ENCODE assay signal across 20 mouse cellular contexts in genomic region chr10:17600762-17601108, GRCm38 (mm10).
DNase-seq lines count a peak whose midpoint lies in the region; ATAC-seq and TF ChIP-seq lines count a peak whose summit lies in the region.
"Had no signal": no experiment of that assay in that cellular context is flagged by ENCODE, and none has a peak within 500 bp of the region (broad histone marks: within the 10 kb centered on the region; RNA-seq: fewer than 3 reads in every experiment).

No protein-coding gene starts in this region.

- TF ChIP-seq CTCF in stomach, postnatal 0 days (IDR thresholded peaks at IDR 0.05; ENCODE audit: low read depth), result no peak

- H3K4me3 ChIP-seq in heart, embryonic 10.5 days, result no peak overlapping the region
- H3K4me3 ChIP-seq in stomach, embryonic 15.5 days (replicated peaks), result no peak overlapping the region
- H3K4me3 ChIP-seq in stomach, postnatal 0 days (ENCODE audit: low read depth, low read length), result no peak overlapping the region
- H3K4me3 ChIP-seq in liver, embryonic 15.5 days (replicated peaks), result no peak overlapping the region
- H3K4me3 ChIP-seq: embryonic facial prominence, embryonic 10.5 days; forebrain, embryonic 12.5 days; heart, embryonic 13.5 days had no signal

- TF ChIP-seq EP300 in stomach, postnatal 0 days (optimal IDR thresholded peaks at IDR 0.05), result no peak

- H3K36me3 ChIP-seq in heart, embryonic 10.5 days, result no peaks in the 10 kb centered on the region
- no peaks in the 10 kb centered on the region for H3K36me3 ChIP-seq in stomach, embryonic 15.5 days
- no peaks in the 10 kb centered on the region for H3K36me3 ChIP-seq in stomach, postnatal 0 days (ENCODE audit: control insufficient read depth, insufficient read depth, low read length)
- no peaks in the 10 kb centered on the region for H3K36me3 ChIP-seq in liver, embryonic 15.5 days (replicated peaks)
- H3K36me3 ChIP-seq: embryonic facial prominence, embryonic 10.5 days; forebrain, embryonic 12.5 days; heart, embryonic 13.5 days had no signal

- H3K9ac ChIP-seq in stomach, embryonic 15.5 days, result no peak overlapping the region
- H3K9ac ChIP-seq in stomach, postnatal 0 days (ENCODE audit: low read length), result no peak overlapping the region
- no peak overlapping the region for H3K9ac ChIP-seq in liver, embryonic 15.5 days
- H3K9ac ChIP-seq: forebrain, embryonic 12.5 days; heart, embryonic 13.5 days; lung, embryonic 14.5 days had no signal

- H3K9me3 ChIP-seq in heart, embryonic 10.5 days, result no peaks in the 10 kb centered on the region
- no peaks in the 10 kb centered on the region for H3K9me3 ChIP-seq in stomach, embryonic 15.5 days
- no peaks in the 10 kb centered on the region for H3K9me3 ChIP-seq in stomach, postnatal 0 days (ENCODE audit: control insufficient read depth, low read length)
- H3K9me3 ChIP-seq in liver, embryonic 15.5 days (replicated peaks), result no peaks in the 10 kb centered on the region
- H3K9me3 ChIP-seq: embryonic facial prominence, embryonic 10.5 days; forebrain, embryonic 12.5 days; heart, embryonic 13.5 days had no signal

- 13% methylated on average over 3 of the region's 3 CpGs for WGBS in heart, embryonic 10.5 days
- 43% methylated on average over 3 of the region's 3 CpGs for WGBS in stomach, embryonic 15.5 days
- 50% methylated on average over 3 of the region's 3 CpGs for WGBS in stomach, postnatal 0 days
- WGBS in liver, embryonic 15.5 days (ENCODE audit: insufficient replicate concordance), result 11% methylated on average over 3 of the region's 3 CpGs

- intact Hi-C loops in heart, postnatal 36 days (cut with DNase I), result no loop called here

- ATAC-seq in stomach, embryonic 15.5 days (ENCODE audit: insufficient read depth, low FRiP score, low read depth), result peak; percentile 59; the same call in 1 of the 2 replicates
- no peak for ATAC-seq in stomach, postnatal 0 days (ENCODE audit: low FRiP score, low TSS enrichment)
- ATAC-seq in liver, embryonic 15.5 days (ENCODE audit: insufficient read depth), result peak; percentile 74
- ATAC-seq: CD4-positive, CD25-positive, alpha-beta regulatory T cell, adult 4 months had no signal

- peak; percentile 80 for DNase-seq in heart, embryonic 10.5 days (ENCODE audit: low spot score)
- DNase-seq in heart, postnatal 36 days, result no peak
- no peak for DNase-seq in stomach, postnatal 0 days (ENCODE audit: low spot score)
- no peak for DNase-seq in layer of hippocampus, adult 8-10 months (ENCODE audit: low spot score in 2 of 2)
- no peak for DNase-seq in frontal cortex, postnatal 36 days (ENCODE audit: low spot score in 2 of 2)
- DNase-seq: adrenal gland, postnatal 14 days; cerebellum, adult 18-20 months; cerebellum, postnatal 25 days; gastrocnemius, postnatal 36 days; kidney, adult 9 months; layer of hippocampus, adult 9-11 months; lung, embryonic 14.5 days; lung, postnatal 36 days; right cerebral cortex, postnatal 4 days had no signal

- no peaks in the 10 kb centered on the region for H3K27me3 ChIP-seq in heart, embryonic 10.5 days (ENCODE audit: insufficient read depth, poor library complexity, severe bottlenecking)
- H3K27me3 ChIP-seq in stomach, embryonic 15.5 days (replicated peaks), result no peaks in the 10 kb centered on the region
- H3K27me3 ChIP-seq in stomach, postnatal 0 days (ENCODE audit: control insufficient read depth, insufficient read depth, low read length), result no peaks in the 10 kb centered on the region
- H3K27me3 ChIP-seq in liver, embryonic 15.5 days, result no peaks in the 10 kb centered on the region
- H3K27me3 ChIP-seq: forebrain, embryonic 12.5 days; heart, embryonic 13.5 days had no signal

- H3K4me2 ChIP-seq in stomach, embryonic 15.5 days, result no peak overlapping the region
- no peak overlapping the region for H3K4me2 ChIP-seq in stomach, postnatal 0 days (replicated peaks; ENCODE audit: low read depth)
- H3K4me2 ChIP-seq in liver, embryonic 15.5 days, result peak overlapping the region; percentile 44
- H3K4me2 ChIP-seq: forebrain, embryonic 12.5 days; heart, embryonic 13.5 days; lung, embryonic 14.5 days had no signal

- peaks cover 29% of the 10 kb centered on the region for H3K4me1 ChIP-seq in heart, embryonic 10.5 days
- H3K4me1 ChIP-seq in stomach, embryonic 15.5 days, result no peaks in the 10 kb centered on the region
- H3K4me1 ChIP-seq in stomach, postnatal 0 days (replicated peaks; ENCODE audit: control insufficient read depth, insufficient read depth), result no peaks in the 10 kb centered on the region
- peaks cover 49% of the 10 kb centered on the region for H3K4me1 ChIP-seq in liver, embryonic 15.5 days (replicated peaks)

- H3K27ac ChIP-seq in heart, embryonic 10.5 days, result peak overlapping the region; percentile 38
- H3K27ac ChIP-seq in stomach, embryonic 15.5 days, result no peak overlapping the region
- no peak overlapping the region for H3K27ac ChIP-seq in stomach, postnatal 0 days (replicated peaks)
- H3K27ac ChIP-seq in liver, embryonic 15.5 days (replicated peaks), result peak overlapping the region; percentile 74
- H3K27ac ChIP-seq: embryonic facial prominence, embryonic 10.5 days; forebrain, embryonic 12.5 days; heart, embryonic 13.5 days had no signal

Comparison
In these comparisons a context has a peak if more than half of its experiments do, and no peak if none do; other contexts are left out.
1. H3K27ac ChIP-seq: peak in heart, embryonic 10.5 days (single experiment) and liver, embryonic 15.5 days (single experiment); none in stomach, embryonic 15.5 days (single experiment) and stomach, postnatal 0 days (single experiment).